Mouse (Mus musculus) embryonic facial prominence, embryonic 10.5 days (tissue): Measurements from ENCODE around the gene Shld2. TPM values are rescaled to one million over a fixed set of nuclear protein-coding genes. Genes with fewer than 3 reads are reported as not detected.

Experiments used
- DNase-seq: peaks from one replicate; pipeline ENCODE4 v3.0.0-alpha.2; 2017; ENCODE audit warnings: low spot score
- H3K27ac ChIP-seq: fragments of 300-500 bp; sonication (generic); replicated peaks from 2 replicates; pipeline ENCODE4 v1.5.1; 2016; ENCODE audit warnings: mild to moderate bottlenecking
- H3K27me3 ChIP-seq: fragments of 300-500 bp; sonication (generic); replicated peaks from 2 replicates; pipeline ENCODE4 v1.6.1; 2016; ENCODE audit warnings: low read depth, mild to moderate bottlenecking; ENCODE audit not compliant: poor library complexity, severe bottlenecking
- H3K36me3 ChIP-seq: fragments of 300-500 bp; sonication (generic); replicated peaks from 2 replicates; pipeline ENCODE4 v1.6.1; 2016; ENCODE audit warnings: mild to moderate bottlenecking, moderate library complexity
- H3K4me1 ChIP-seq: fragments of 300-500 bp; sonication (generic); 2 replicates; pipeline ENCODE4 v1.6.1; 2016
- H3K4me3 ChIP-seq: fragments of 300-500 bp; sonication (generic); 2 replicates; pipeline ENCODE4 v1.5.1; 2016; ENCODE audit warnings: mild to moderate bottlenecking, moderate library complexity
- H3K9me3 ChIP-seq: fragments of 300-500 bp; sonication (generic); 2 replicates; pipeline ENCODE4 v1.6.1; 2016; ENCODE audit warnings: mild to moderate bottlenecking
- WGBS: fragments of 180-500 bp; shearing (Covaris S2); methylation state at CpG from one replicate; pipeline ENCODE4 v1.1.7; 2016; 5-methylcytosine and 5-hydroxymethylcytosine counted together
- polyA plus RNA-seq: library from polyadenylated mRNA; unstranded; fragments of >200 nt; fragmentation: Nextera tagmentation; extraction: Ambion mirVana; gene quantifications from 2 replicates; pipeline ENCODE4 v1.2.1, GENCODE M21; 2016

Gene Shld2
- polyA plus RNA-seq, 1 experiment from 2014 or later: 8.3 TPM

GRCm38 (mm10) chr14:34297038-34297437 is 13.3 kb downstream of the Shld2 start:
- Histone ChIP-seq H3K27me3 (no peaks in the 10 kb centered on the region), H3K4me1 (peaks cover 3% of the 10 kb centered on the region; the same call in 1 of the 2 replicates), H3K4me3 (no peak overlapping the region), H3K36me3 (peaks cover 2% of the 10 kb centered on the region; the same call in 1 of the 2 replicates), H3K9me3 (no peaks in the 10 kb centered on the region), H3K27ac (no peak overlapping the region)
- whole genome bisulfite sequencing: 67% methylated on average over 4 of the region's 4 CpGs
- no peak for DNase-seq

- H3K4me3 ChIP-seq: no peak overlapping the region
- no peaks in the 10 kb centered on the region for H3K9me3 ChIP-seq
- no peak overlapping the region for H3K27ac ChIP-seq
- H3K4me1 ChIP-seq: peaks cover 3% of the 10 kb centered on the region; the same call in 1 of the 2 replicates
- H3K36me3 ChIP-seq: no peaks in the 10 kb centered on the region
- H3K27me3 ChIP-seq: no peaks in the 10 kb centered on the region
- no peak for DNase-seq
- 87% methylated on average over 7 of the region's 7 CpGs for whole genome bisulfite sequencing
These were observed 13.9 kb downstream of the Shld2 start for GRCm38 (mm10) chr14:34296350-34296749.

GRCm38 (mm10) chr14:34293641-34294040 is 16.7 kb downstream of the Shld2 start:
- no peaks in the 10 kb centered on the region for H3K9me3 ChIP-seq
- WGBS: 87% methylated on average over 3 of the region's 3 CpGs
- H3K27ac ChIP-seq: no peak overlapping the region
- H3K36me3 ChIP-seq: no peaks in the 10 kb centered on the region
- H3K4me3 ChIP-seq: no peak overlapping the region
- no peak for DNase-seq
- H3K27me3 ChIP-seq: no peaks in the 10 kb centered on the region
- H3K4me1 ChIP-seq: peaks cover 3% of the 10 kb centered on the region; the same call in 1 of the 2 replicates

- Histone ChIP-seq H3K36me3 (no peaks in the 10 kb centered on the region), H3K4me1 (no peaks in the 10 kb centered on the region), H3K4me3 (no peak overlapping the region), H3K27me3 (no peaks in the 10 kb centered on the region), H3K27ac (no peak overlapping the region), H3K9me3 (no peaks in the 10 kb centered on the region)
- WGBS: 59% methylated on average over 1 of the region's 1 CpGs
- no peak for DNase-seq
These were observed 20.1 kb downstream of the Shld2 start for GRCm38 (mm10) chr14:34290229-34290628.

GRCm38 (mm10) chr14:34289259-34290015 is 20.9 kb downstream of the Shld2 start:
- Histone ChIP-seq H3K27ac (no peak overlapping the region), H3K4me1 (no peaks in the 10 kb centered on the region), H3K27me3 (no peaks in the 10 kb centered on the region), H3K4me3 (no peak overlapping the region), H3K36me3 (no peaks in the 10 kb centered on the region), H3K9me3 (no peaks in the 10 kb centered on the region)
- DNase-seq: no peak
- 94% methylated on average over 3 of the region's 3 CpGs for WGBS

GRCm38 (mm10) chr14:34288396-34288795 is 21.9 kb downstream of the Shld2 start:
- WGBS: 88% methylated on average over 2 of the region's 2 CpGs
- Histone ChIP-seq H3K4me1 (no peaks in the 10 kb centered on the region), H3K27ac (no peak overlapping the region), H3K9me3 (no peaks in the 10 kb centered on the region), H3K4me3 (no peak overlapping the region), H3K27me3 (no peaks in the 10 kb centered on the region), H3K36me3 (no peaks in the 10 kb centered on the region)
- DNase-seq: no peak

- H3K27me3 ChIP-seq: no peaks in the 10 kb centered on the region
- DNase-seq: no peak
- no peak overlapping the region for H3K27ac ChIP-seq
- WGBS: 93% methylated on average over 5 of the region's 5 CpGs
- no peaks in the 10 kb centered on the region for H3K36me3 ChIP-seq
- no peaks in the 10 kb centered on the region for H3K9me3 ChIP-seq
- no peaks in the 10 kb centered on the region for H3K4me1 ChIP-seq
- H3K4me3 ChIP-seq: no peak overlapping the region
These were observed 28.5 kb downstream of the Shld2 start for GRCm38 (mm10) chr14:34281736-34282269.

GRCm38 (mm10) chr14:34280798-34281197 is 29.5 kb downstream of the Shld2 start:
- WGBS: 91% methylated on average over 2 of the region's 2 CpGs

GRCm38 (mm10) chr14:34279726-34280125 is 30.6 kb downstream of the Shld2 start:
- no peaks in the 10 kb centered on the region for H3K36me3 ChIP-seq
- H3K4me3 ChIP-seq: no peak overlapping the region
- no peak for DNase-seq
- WGBS: 81% methylated on average over 4 of the region's 4 CpGs
- H3K4me1 ChIP-seq: no peaks in the 10 kb centered on the region
- H3K27ac ChIP-seq: no peak overlapping the region
- H3K9me3 ChIP-seq: no peaks in the 10 kb centered on the region
- no peaks in the 10 kb centered on the region for H3K27me3 ChIP-seq

More at GRCm38 (mm10) chr14:34280798-34281197, 29.5 kb downstream of the Shld2 start:
- no peaks in the 10 kb centered on the region for H3K9me3 ChIP-seq
- H3K27ac ChIP-seq: no peak overlapping the region
- no peak for DNase-seq
- H3K36me3 ChIP-seq: no peaks in the 10 kb centered on the region
- H3K27me3 ChIP-seq: no peaks in the 10 kb centered on the region
- no peaks in the 10 kb centered on the region for H3K4me1 ChIP-seq
- H3K4me3 ChIP-seq: no peak overlapping the region

GRCm38 (mm10) chr14:34275225-34275624 is 35.1 kb downstream of the Shld2 start:
- H3K4me3 ChIP-seq: no peak overlapping the region
- H3K27ac ChIP-seq: no peak overlapping the region
- 91% methylated on average over 4 of the region's 4 CpGs for WGBS
- no peaks in the 10 kb centered on the region for H3K27me3 ChIP-seq
- H3K4me1 ChIP-seq: no peaks in the 10 kb centered on the region
- H3K36me3 ChIP-seq: no peaks in the 10 kb centered on the region
- H3K9me3 ChIP-seq: no peaks in the 10 kb centered on the region
- DNase-seq: no peak

- WGBS: 92% methylated on average over 3 of the region's 3 CpGs
These were observed 36.2 kb downstream of the Shld2 start for GRCm38 (mm10) chr14:34274141-34274540.

GRCm38 (mm10) chr14:34273280-34273679 is 37.0 kb downstream of the Shld2 start:
- H3K27ac ChIP-seq: no peak overlapping the region
- WGBS: 69% methylated on average over 2 of the region's 2 CpGs
- H3K9me3 ChIP-seq: no peaks in the 10 kb centered on the region
- DNase-seq: no peak
- H3K4me3 ChIP-seq: no peak overlapping the region
- H3K4me1 ChIP-seq: no peaks in the 10 kb centered on the region
- H3K36me3 ChIP-seq: no peaks in the 10 kb centered on the region
- no peaks in the 10 kb centered on the region for H3K27me3 ChIP-seq

More at GRCm38 (mm10) chr14:34274141-34274540, 36.2 kb downstream of the Shld2 start:
- H3K27ac ChIP-seq: no peak overlapping the region
- DNase-seq: no peak
- no peaks in the 10 kb centered on the region for H3K36me3 ChIP-seq
- H3K4me1 ChIP-seq: no peaks in the 10 kb centered on the region
- no peaks in the 10 kb centered on the region for H3K27me3 ChIP-seq
- no peak overlapping the region for H3K4me3 ChIP-seq
- H3K9me3 ChIP-seq: no peaks in the 10 kb centered on the region

GRCm38 (mm10) chr14:34268046-34268445 is 42.2 kb downstream of the Shld2 start:
- DNase-seq: no peak
- no peaks in the 10 kb centered on the region for H3K4me1 ChIP-seq
- no peaks in the 10 kb centered on the region for H3K9me3 ChIP-seq
- H3K36me3 ChIP-seq: no peaks in the 10 kb centered on the region
- H3K4me3 ChIP-seq: no peak overlapping the region
- 75% methylated on average over 9 of the region's 9 CpGs for WGBS
- H3K27ac ChIP-seq: no peak overlapping the region
- H3K27me3 ChIP-seq: no peaks in the 10 kb centered on the region
